Mouse (Mus musculus) cerebellum, adult 11-12 months (tissue): ENCODE results near the gene Depdc7.

Experiments
- DNase-seq: peaks from one replicate; pipeline ENCODE4 v3.0.0; 2022

Gene Depdc7

GRCm38 (mm10) chr2:104714254-104714691, 28.4 kb downstream of the Depdc7 start:
- DNase-seq: peak; percentile 76

- no peak for DNase-seq
These were observed 30.2 kb downstream of the Depdc7 start for GRCm38 (mm10) chr2:104712486-104712809.

GRCm38 (mm10) chr2:104711585-104712485, 30.8 kb downstream of the Depdc7 start, which contains the start of gene Tcp11l1:
Gene Tcp11l1 (minus strand): TSS chr2:104712169.
- peak; percentile 76 for DNase-seq

- DNase-seq: no peak
These were observed 31.9 kb downstream of the Depdc7 start for GRCm38 (mm10) chr2:104710670-104711370.

- no peak for DNase-seq
These were observed 32.8 kb downstream of the Depdc7 start for GRCm38 (mm10) chr2:104709786-104710337.

GRCm38 (mm10) chr2:104704355-104704754, 38.3 kb downstream of the Depdc7 start:
- no peak for DNase-seq

- DNase-seq: no peak
These were observed 39.5 kb downstream of the Depdc7 start for GRCm38 (mm10) chr2:104703158-104703557.

GRCm38 (mm10) chr2:104699659-104700058, 43.0 kb downstream of the Depdc7 start:
- no peak for DNase-seq

GRCm38 (mm10) chr2:104692551-104692950, 50.1 kb downstream of the Depdc7 start:
- no peak for DNase-seq

GRCm38 (mm10) chr2:104690720-104691119, 52.0 kb downstream of the Depdc7 start:
- no peak for DNase-seq

GRCm38 (mm10) chr2:104688724-104689123, 54.0 kb downstream of the Depdc7 start:
- DNase-seq: peak; percentile 61

- DNase-seq: no peak
These were observed 54.4 kb downstream of the Depdc7 start for GRCm38 (mm10) chr2:104688321-104688720.

GRCm38 (mm10) chr2:104687261-104687660, 55.4 kb downstream of the Depdc7 start:
- DNase-seq: no peak

GRCm38 (mm10) chr2:104685418-104685817, 57.3 kb downstream of the Depdc7 start:
- DNase-seq: peak; percentile 71

GRCm38 (mm10) chr2:104684771-104685170, 57.9 kb downstream of the Depdc7 start:
- DNase-seq: no peak

- DNase-seq: no peak
These were observed 65.4 kb downstream of the Depdc7 start for GRCm38 (mm10) chr2:104677326-104677725.
